Mouse (Mus musculus) megakaryocyte, embryonic 14.5 days (primary cell): Measurements from ENCODE around the gene Slc16a11.

Experiments
- FLI1 ChIP-seq: IDR thresholded peaks from 2 replicates; pipeline ENCODE4 v1.6.1; 2012; ENCODE audit warnings: low read length, inconsistent platforms, mixed read lengths
- GATA1 ChIP-seq: IDR thresholded peaks from 3 replicates; pipeline ENCODE4 v1.6.1; 2012; ENCODE audit warnings: mixed read lengths, low read length, inconsistent platforms, borderline replicate concordance

- TF ChIP-seq GATA1 (no peak), FLI1 (no peak)
Measured at GRCm38 (mm10) chr11:70189319-70190134, 23.0 kb upstream of the Slc16a11 start.
